Mouse (Mus musculus) MEL (cell line): ENCODE results near the gene Iqcd. TPM values are rescaled to one million over a fixed set of nuclear protein-coding genes. Genes with fewer than 3 reads are reported as not detected.

ENCODE experiments used
- DNase-seq: peaks from one replicate; pipeline ENCODE4 v3.0.0; 2011; ENCODE audit warnings: low read depth, low spot score
- H3K27ac ChIP-seq: 2 replicates; pipeline ENCODE4 v1.5.1; 2012; ENCODE audit warnings: low read depth, mild to moderate bottlenecking, control low read depth, low read length, moderate library complexity; ENCODE audit not compliant: control insufficient read depth
- H3K27me3 ChIP-seq, 2 experiments: fragments of 150-350 bp in 1 of 2; sonication (generic) in 1 of 2; 2 replicates each; pipeline ENCODE4 v1.6.1; 2012; ENCODE audit warnings: low read length in 2 of 2, mild to moderate bottlenecking in 2 of 2, improper control_type of control experiment in 1 of 2, moderate library complexity in 1 of 2; ENCODE audit not compliant: insufficient read depth in 2 of 2, control insufficient read depth in 1 of 2
- H3K36me3 ChIP-seq, 2 experiments: 2 replicates each; pipeline ENCODE4 v1.6.1; 2012 to 2014; ENCODE audit warnings: low read length in 2 of 2, improper control_type of control experiment in 1 of 2, inconsistent platforms in 1 of 2, mild to moderate bottlenecking in 1 of 2; ENCODE audit not compliant: insufficient read depth in 2 of 2, control insufficient read depth in 1 of 2
- H3K4me1 ChIP-seq, 2 experiments: fragments of 150-350 bp in 1 of 2; sonication (generic) in 1 of 2; 2 replicates each; pipeline ENCODE4 v1.6.1; 2012; ENCODE audit warnings: low read length in 2 of 2, improper control_type of control experiment in 1 of 2, mild to moderate bottlenecking in 1 of 2; ENCODE audit not compliant: insufficient read depth in 2 of 2, control insufficient read depth in 1 of 2
- H3K4me3 ChIP-seq, 2 experiments: fragments of 150-350 bp in 1 of 2; sonication (generic) in 1 of 2; 2 replicates each; pipeline ENCODE4 v1.5.1; 2012; ENCODE audit warnings: low read depth in 2 of 2, low read length in 2 of 2, mild to moderate bottlenecking in 2 of 2, moderate library complexity in 2 of 2, control low read depth in 1 of 2, improper control_type of control experiment in 1 of 2; ENCODE audit not compliant: control insufficient read depth in 1 of 2, insufficient read depth in 1 of 2
- H3K79me2 ChIP-seq: 2 replicates; pipeline ENCODE4 v1.6.1; 2012; ENCODE audit warnings: mild to moderate bottlenecking, low read length, moderate library complexity; ENCODE audit not compliant: control insufficient read depth, poor library complexity, insufficient read depth
- H3K9ac ChIP-seq: 2 replicates; pipeline ENCODE4 v1.6.1; 2012; ENCODE audit warnings: low read depth, mild to moderate bottlenecking, control low read depth, low read length, moderate library complexity; ENCODE audit not compliant: control insufficient read depth, poor library complexity, severe bottlenecking
- H3K9me3 ChIP-seq: fragments of 150-350 bp; sonication (generic); replicated peaks from 2 replicates; pipeline ENCODE4 v1.6.1; 2012; ENCODE audit warnings: mild to moderate bottlenecking, low read length, improper control_type of control experiment, moderate library complexity; ENCODE audit not compliant: insufficient read depth
- CHD1 ChIP-seq: IDR thresholded peaks from 2 replicates; pipeline ENCODE4 v1.6.1; 2012; ENCODE audit warnings: low read depth, mild to moderate bottlenecking, inconsistent platforms, low read length, improper control_type of control experiment
- CHD2 ChIP-seq: IDR thresholded peaks from 2 replicates; pipeline ENCODE4 v1.6.1; 2011; ENCODE audit warnings: low read length, improper control_type of control experiment
- CTCF ChIP-seq, 3 experiments: IDR thresholded peaks in 2 of 3; conservative IDR thresholded peaks in 1 of 3; 2 replicates each; pipeline ENCODE4 v1.5.1; 2011 to 2012; ENCODE audit warnings: low read length in 3 of 3, low read depth in 2 of 3, mild to moderate bottlenecking in 2 of 3, improper control_type of control experiment in 1 of 3, inconsistent platforms in 1 of 3, mixed read lengths in 1 of 3, moderate library complexity in 1 of 3; ENCODE audit not compliant: control insufficient read depth in 1 of 3, insufficient read depth in 1 of 3, poor library complexity in 1 of 3, severe bottlenecking in 1 of 3
- E2F4 ChIP-seq: IDR thresholded peaks from 2 replicates; pipeline ENCODE4 v1.6.1; 2011; ENCODE audit warnings: low read depth, low read length, improper control_type of control experiment, borderline replicate concordance
- ELF1 ChIP-seq: IDR thresholded peaks from 2 replicates; pipeline ENCODE4 v1.6.1; 2014; ENCODE audit warnings: low read depth, mild to moderate bottlenecking, inconsistent platforms, low read length, improper control_type of control experiment, moderate library complexity
- ETS1 ChIP-seq: IDR thresholded peaks from 2 replicates; pipeline ENCODE4 v1.6.1; 2012; ENCODE audit warnings: low read depth, mild to moderate bottlenecking, inconsistent platforms, low read length, improper control_type of control experiment, moderate library complexity
- GABPA ChIP-seq: IDR thresholded peaks from 2 replicates; pipeline ENCODE4 v1.6.1; 2012; ENCODE audit warnings: low read depth, mild to moderate bottlenecking, inconsistent platforms, low read length, improper control_type of control experiment, moderate library complexity
- GATA1 ChIP-seq: IDR thresholded peaks from 2 replicates; pipeline ENCODE4 v1.6.1; 2011; ENCODE audit warnings: low read depth, low read length, improper control_type of control experiment
- HCFC1 ChIP-seq: IDR thresholded peaks from 2 replicates; pipeline ENCODE4 v1.6.1; 2012; ENCODE audit warnings: low read depth, mild to moderate bottlenecking, inconsistent platforms, low read length, improper control_type of control experiment, moderate library complexity
- JUND ChIP-seq: IDR thresholded peaks from 2 replicates; pipeline ENCODE4 v1.6.1; 2011; ENCODE audit warnings: low read depth, mild to moderate bottlenecking, improper control_type of control experiment, low read length
- KAT2A ChIP-seq: conservative IDR thresholded peaks from 2 replicates; pipeline ENCODE4 v1.6.1; 2012; ENCODE audit warnings: low read depth, low read length, improper control_type of control experiment, inconsistent platforms
- MAFK ChIP-seq: IDR thresholded peaks from 2 replicates; pipeline ENCODE4 v1.6.1; 2011; ENCODE audit warnings: low read depth, mild to moderate bottlenecking, low read length, improper control_type of control experiment, borderline replicate concordance
- MAX ChIP-seq: IDR thresholded peaks from 2 replicates; pipeline ENCODE4 v1.6.1; 2011; ENCODE audit warnings: low read length, improper control_type of control experiment
- MAZ ChIP-seq: IDR thresholded peaks from 2 replicates; pipeline ENCODE4 v1.6.1; 2012; ENCODE audit warnings: low read depth, mild to moderate bottlenecking, inconsistent platforms, low read length, improper control_type of control experiment
- MEF2A ChIP-seq: IDR thresholded peaks from 2 replicates; pipeline ENCODE4 v1.6.1; 2014; ENCODE audit warnings: low read depth, mild to moderate bottlenecking, inconsistent platforms, low read length, improper control_type of control experiment; ENCODE audit not compliant: poor library complexity, insufficient replicate concordance, severe bottlenecking; ENCODE audit errors: extremely low read depth
- MXI1 ChIP-seq: IDR thresholded peaks from 2 replicates; pipeline ENCODE4 v1.6.1; 2011; ENCODE audit warnings: mild to moderate bottlenecking, low read depth, low read length, improper control_type of control experiment
- MYC ChIP-seq: IDR thresholded peaks from 2 replicates; pipeline ENCODE4 v1.6.1; 2011; ENCODE audit warnings: low read depth, mild to moderate bottlenecking, low read length, improper control_type of control experiment, moderate library complexity
- NELFE ChIP-seq: IDR thresholded peaks from 2 replicates; pipeline ENCODE4 v1.6.1; 2011; ENCODE audit warnings: low read depth, low read length, improper control_type of control experiment
- NRF1 ChIP-seq: IDR thresholded peaks from 2 replicates; pipeline ENCODE4 v1.6.1; 2014; ENCODE audit warnings: low read depth, mild to moderate bottlenecking, inconsistent platforms, low read length, improper control_type of control experiment, moderate library complexity; ENCODE audit not compliant: poor library complexity, insufficient read depth, severe bottlenecking
- POLR2A ChIP-seq, 2 experiments: IDR thresholded peaks; 2 replicates each; pipeline ENCODE4 v1.6.1; 2011 to 2012; ENCODE audit warnings: low read length in 2 of 2, mild to moderate bottlenecking in 2 of 2, control low read depth in 1 of 2, improper control_type of control experiment in 1 of 2, low read depth in 1 of 2, moderate library complexity in 1 of 2; ENCODE audit not compliant: control insufficient read depth in 1 of 2, insufficient read depth in 1 of 2, poor library complexity in 1 of 2
- POLR2AphosphoS2 ChIP-seq: IDR thresholded peaks from 2 replicates; pipeline ENCODE4 v1.6.1; 2011; ENCODE audit warnings: low read length, improper control_type of control experiment
- RAD21 ChIP-seq: IDR thresholded peaks from 2 replicates; pipeline ENCODE4 v1.6.1; 2011; ENCODE audit warnings: mild to moderate bottlenecking, low read depth, low read length, improper control_type of control experiment
- RCOR1 ChIP-seq: IDR thresholded peaks from 2 replicates; pipeline ENCODE4 v1.6.1; 2012; ENCODE audit warnings: low read depth, mild to moderate bottlenecking, inconsistent platforms, low read length, improper control_type of control experiment
- SIN3A ChIP-seq: IDR thresholded peaks from 2 replicates; pipeline ENCODE4 v1.6.1; 2012; ENCODE audit warnings: low read length, improper control_type of control experiment, inconsistent platforms
- SMC3 ChIP-seq: IDR thresholded peaks from 2 replicates; pipeline ENCODE4 v1.6.1; 2011; ENCODE audit warnings: low read depth, low read length, improper control_type of control experiment
- TAL1 ChIP-seq: IDR thresholded peaks from 2 replicates; pipeline ENCODE4 v1.6.1; 2012; ENCODE audit warnings: mild to moderate bottlenecking, inconsistent platforms, low read length, moderate library complexity, mixed read lengths
- TBP ChIP-seq: IDR thresholded peaks from 2 replicates; pipeline ENCODE4 v1.8.0; 2011; ENCODE audit warnings: low read depth, low read length, improper control_type of control experiment
- TCF12 ChIP-seq: IDR thresholded peaks from 2 replicates; pipeline ENCODE4 v1.6.1; 2014; ENCODE audit warnings: low read depth, mild to moderate bottlenecking, inconsistent platforms, low read length, improper control_type of control experiment, moderate library complexity
- UBTF ChIP-seq: IDR thresholded peaks from 2 replicates; pipeline ENCODE4 v1.6.1; 2012; ENCODE audit warnings: low read depth, mild to moderate bottlenecking, inconsistent platforms, low read length, improper control_type of control experiment, moderate library complexity, borderline replicate concordance; ENCODE audit not compliant: insufficient read depth
- USF1 ChIP-seq: IDR thresholded peaks from 2 replicates; pipeline ENCODE4 v1.6.1; 2014; ENCODE audit warnings: low read depth, mild to moderate bottlenecking, inconsistent platforms, low read length, improper control_type of control experiment, moderate library complexity
- USF2 ChIP-seq, 2 experiments: IDR thresholded peaks; 2 replicates each; pipeline ENCODE4 v1.6.1; 2011 to 2012; ENCODE audit warnings: improper control_type of control experiment in 2 of 2, low read length in 2 of 2, borderline replicate concordance in 1 of 2, inconsistent platforms in 1 of 2, low read depth in 1 of 2, mild to moderate bottlenecking in 1 of 2; ENCODE audit not compliant: insufficient read depth in 1 of 2
- ZKSCAN1 ChIP-seq: IDR thresholded peaks from 2 replicates; pipeline ENCODE4 v1.6.1; 2012; ENCODE audit warnings: low read depth, mild to moderate bottlenecking, inconsistent platforms, low read length, improper control_type of control experiment, moderate library complexity
- ZMIZ1 ChIP-seq: IDR thresholded peaks from 2 replicates; pipeline ENCODE4 v1.6.1; 2012; ENCODE audit warnings: low read depth, mild to moderate bottlenecking, inconsistent platforms, low read length, improper control_type of control experiment, moderate library complexity
- ZNF384 ChIP-seq: IDR thresholded peaks from 2 replicates; pipeline ENCODE4 v1.6.1; 2012; ENCODE audit warnings: low read depth, mild to moderate bottlenecking, inconsistent platforms, low read length, improper control_type of control experiment
- polyA plus RNA-seq, 2 experiments: library from polyadenylated mRNA; stranded (reverse) in 1 of 2; unstranded in 1 of 2; fragments of >175 nt in 1 of 2; fragments of >200 nt in 1 of 2; gene quantifications; 2 replicates each; pipeline versions ENCODE4 v1.2.1 to v1.2.4; 2012; ENCODE audit warnings: low replicate concordance in 2 of 2, low read depth in 1 of 2; ENCODE audit not compliant: insufficient read length in 2 of 2, insufficient read depth in 1 of 2, missing spikeins in 1 of 2
- total RNA-seq: library from RNA; depleted of rRNA; stranded (reverse); fragments of 300-350 nt; gene quantifications from 2 replicates; pipeline ENCODE4 v1.2.3, GENCODE M21; 2012

Gene Iqcd
- total and polyA plus RNA-seq, 3 experiments: 1.1 to 2.2 TPM; not detected in 1

- TF ChIP-seq ZMIZ1 (no peak), RAD21 (peak; percentile 35), MEF2A (no peak), UBTF (no peak), POLR2A (IDR thresholded peaks at IDR 0.05; ENCODE audit: control insufficient read depth in 1 of 2, insufficient read depth in 1 of 2, low read depth in 1 of 2, low read length in 2 of 2, poor library complexity in 1 of 2) (no peak)
These were observed 30.4 kb downstream of the Iqcd start (continued) for GRCm38 (mm10) chr5:120619201-120619600.

GRCm38 (mm10) chr5:120620375-120621077 is 31.7 kb downstream of the Iqcd start:
- Histone ChIP-seq H3K27me3 (no peaks in the 10 kb centered on the region), H3K79me2 (peaks cover 3% of the 10 kb centered on the region; the same call in 1 of the 2 replicates), H3K9me3 (no peaks in the 10 kb centered on the region), H3K4me1 (no peaks in the 10 kb centered on the region), H3K36me3 (peaks cover 0 to 7% of the 10 kb centered on the region in 2 experiments; a peak in 2 of 4 replicates), H3K9ac (no peak overlapping the region), H3K27ac (no peak overlapping the region), H3K4me3 (no peak overlapping the region)
- peak; percentile 79 for DNase-seq
- TF ChIP-seq ZNF384: no peak
- no peak for TF ChIP-seq GATA1
- no peak for TF ChIP-seq JUND
- no peak for TF ChIP-seq CHD1
- TF ChIP-seq SMC3: peak; percentile 82
- no peak for TF ChIP-seq TBP
- no peak for TF ChIP-seq TCF12
- TF ChIP-seq USF1: no peak
- TF ChIP-seq NRF1: no peak
- no peak for TF ChIP-seq ZMIZ1
- TF ChIP-seq CTCF (IDR thresholded peaks at IDR 0.05 in 2 of 3, conservative IDR thresholded peaks at IDR 0.05 in 1 of 3; ENCODE audit: control insufficient read depth in 1 of 3, insufficient read depth in 1 of 3, low read depth in 2 of 3, low read length in 3 of 3, poor library complexity in 1 of 3, severe bottlenecking in 1 of 3): peak; percentile 95 to 99 (median 98)
- TF ChIP-seq USF2 (IDR thresholded peaks at IDR 0.05; ENCODE audit: borderline replicate concordance in 1 of 2, insufficient read depth in 1 of 2, low read depth in 1 of 2, low read length in 2 of 2): no peak
- TF ChIP-seq KAT2A: no peak
- TF ChIP-seq POLR2AphosphoS2: no peak
- TF ChIP-seq MAFK: no peak
- TF ChIP-seq SIN3A: peak; percentile 58; the same call in 1 of the 2 replicates
- no peak for TF ChIP-seq GABPA
- no peak for TF ChIP-seq E2F4
- peak; percentile 78 for TF ChIP-seq RAD21
- TF ChIP-seq MAZ: peak; percentile 69; the same call in 1 of the 2 replicates
- no peak for TF ChIP-seq RCOR1
- TF ChIP-seq ETS1: no peak
- TF ChIP-seq ZKSCAN1: no peak
- no peak for TF ChIP-seq CHD2
- no peak for TF ChIP-seq HCFC1
- no peak for TF ChIP-seq ELF1
- TF ChIP-seq TAL1: no peak
- TF ChIP-seq MXI1: no peak
- no peak for TF ChIP-seq MEF2A
- 0 out of 2 replicates have a peak, but pooled peaks have one; percentile 15 for TF ChIP-seq MAX
- no peak for TF ChIP-seq MYC
- no peak for TF ChIP-seq NELFE
- no peak for TF ChIP-seq UBTF
